Mouse (Mus musculus) brain, adult 2 months (tissue): Measurements from ENCODE around the gene Tlx2.

Experiments used
- DNase-seq: peaks from one replicate; pipeline ENCODE4 v3.0.0; 2011; ENCODE audit warnings: low read depth, low spot score

Tlx2 gene

DNA sequence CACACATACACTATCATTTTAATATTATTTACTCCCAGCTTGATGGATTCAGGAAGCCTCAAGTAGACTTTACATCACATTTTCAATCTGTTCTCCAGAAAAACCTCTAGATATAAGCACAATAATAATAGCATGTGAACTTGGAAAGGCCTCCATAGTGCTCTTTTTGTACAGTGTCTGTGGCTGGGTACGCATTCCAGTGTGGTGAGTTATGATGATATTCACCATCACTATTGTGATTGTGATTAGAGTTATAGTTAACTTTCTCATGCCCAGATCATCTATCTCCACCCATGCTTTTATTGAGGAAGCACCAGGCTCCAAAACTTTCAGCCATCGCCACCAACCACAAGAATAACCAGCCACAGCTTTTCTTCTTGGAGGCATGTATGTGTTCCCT lies 46.3 kb downstream of the Tlx2 start:
- DNase-seq: no peak

DNA sequence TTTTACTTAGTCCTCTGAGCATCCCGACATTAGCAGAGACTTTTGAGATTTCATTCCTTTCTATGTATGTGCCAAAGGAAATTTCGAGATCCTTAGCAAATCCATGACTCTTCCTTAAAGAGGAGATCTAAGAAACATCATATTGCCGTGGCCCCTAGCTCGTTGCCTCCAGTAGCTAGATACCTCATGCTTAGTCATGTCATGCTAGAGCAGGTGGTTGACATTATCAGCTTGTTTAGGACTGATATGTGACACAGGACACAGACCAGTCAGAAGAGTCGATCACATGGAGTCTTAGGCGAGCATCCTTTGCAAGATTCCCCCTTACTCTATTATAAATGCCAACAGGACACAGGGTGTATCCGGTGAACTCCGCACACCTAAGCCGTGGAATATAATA lies 47.1 kb downstream of the Tlx2 start:
- no peak for DNase-seq

DNA sequence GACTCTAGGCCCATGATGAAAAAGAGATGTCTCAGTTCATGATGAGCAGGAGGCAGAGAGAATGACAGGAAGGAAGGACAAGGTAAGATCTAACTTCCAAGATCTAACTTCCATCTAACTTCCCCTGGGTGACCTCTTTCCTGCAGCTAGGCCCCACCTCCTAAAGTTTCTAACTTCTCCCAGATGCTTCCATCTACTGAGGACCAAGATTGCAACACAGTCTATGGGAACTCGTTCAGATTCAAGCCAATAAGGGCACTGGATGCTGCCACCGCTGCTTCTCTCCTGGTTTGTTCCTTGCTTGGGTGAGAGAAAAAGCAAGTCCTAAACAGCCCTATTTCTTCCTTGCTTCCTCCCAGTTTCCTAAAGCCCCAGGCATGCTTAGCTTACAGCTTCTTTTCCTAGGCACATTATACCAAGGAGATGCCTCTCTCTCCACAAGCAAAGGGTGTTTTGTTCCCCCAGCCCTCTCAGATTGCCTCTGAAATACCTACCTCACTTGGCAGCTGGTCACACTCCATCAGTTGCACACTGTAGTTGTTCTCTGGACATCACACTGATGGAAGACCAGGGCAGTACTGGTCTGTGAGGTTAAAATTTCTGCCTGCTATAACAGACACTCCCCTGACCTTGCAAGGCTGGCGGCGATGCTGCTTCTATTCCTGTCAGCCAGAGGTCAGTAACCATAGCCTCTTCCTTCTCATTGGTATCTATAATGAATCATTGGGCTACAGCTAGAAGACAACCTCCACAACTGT lies 49.1 kb downstream of the Tlx2 start:
- DNase-seq: no peak

DNA sequence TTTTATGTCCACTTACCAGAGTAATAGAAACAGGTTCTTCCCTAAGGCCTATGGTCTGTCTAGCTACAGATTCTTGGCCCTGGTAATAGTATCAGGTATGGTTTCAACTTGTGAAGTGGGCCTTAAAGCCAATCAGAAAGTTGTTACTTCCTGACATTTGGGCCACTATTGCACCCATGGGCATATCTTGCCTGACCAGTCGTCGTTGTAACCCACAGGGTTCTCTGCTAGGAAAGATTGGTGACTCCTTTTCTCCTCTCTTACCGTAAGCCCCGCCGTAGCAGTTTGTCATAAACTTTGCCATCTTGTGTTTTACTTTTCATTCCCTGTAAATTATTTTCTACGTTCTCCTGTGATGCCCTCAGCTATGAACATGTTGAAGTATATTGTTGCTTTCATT lies 50.0 kb downstream of the Tlx2 start:
- DNase-seq: no peak

DNA sequence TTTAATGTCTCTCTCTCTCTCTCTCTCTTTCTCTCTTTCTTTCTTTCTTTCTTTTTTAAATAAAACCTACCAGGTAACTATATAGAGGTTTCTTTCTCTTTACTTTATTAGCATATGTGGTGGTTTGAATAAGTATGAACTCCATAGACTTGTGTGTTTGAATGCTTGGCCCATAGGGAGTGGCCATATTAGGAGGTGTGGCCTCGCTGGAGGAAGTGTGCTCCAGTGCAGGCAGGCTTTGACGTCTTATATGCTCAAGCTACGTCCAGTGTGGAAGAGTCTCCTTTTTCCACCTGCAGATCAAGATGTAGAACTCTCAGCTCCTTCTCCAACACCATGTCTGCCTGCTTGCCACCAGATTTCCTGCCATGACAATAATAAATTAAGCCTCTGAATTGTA lies 51.0 kb downstream of the Tlx2 start:
- no peak for DNase-seq
